Mouse (Mus musculus): ENCODE data around the gene Zer1. TPM values are rescaled to one million over a fixed set of nuclear protein-coding genes. Genes with fewer than 3 reads are reported as not detected.
A peak's percentile ranks its signal among the peaks of the same experiment; 100 is the strongest.

Zer1 gene
- polyA plus RNA-seq, 1 experiment from 2014 or later: 12.8 TPM

- Histone ChIP-seq H3K9ac (no peak overlapping the region), H3K27ac (replicated peaks) (no peak overlapping the region), H3K9me3 (no peaks in the 10 kb centered on the region), H3K27me3 (no peaks in the 10 kb centered on the region), H3K4me3 (no peak overlapping the region), H3K4me1 (replicated peaks) (peaks cover 18% of the 10 kb centered on the region), H3K4me2 (no peak overlapping the region), H3K36me3 (peaks cover 48% of the 10 kb centered on the region)
- 79% methylated on average over 3 of the region's 3 CpGs for WGBS
- ATAC-seq (ENCODE audit: low read depth): no peak
Observed at GRCm38 (mm10) chr2:30073285-30073684, 51.1 kb downstream of the Zer1 start.

GRCm38 (mm10) chr2:30072875-30073274 lies 51.5 kb downstream of the Zer1 start:
- no peaks in the 10 kb centered on the region for H3K9me3 ChIP-seq
- H3K36me3 ChIP-seq: peaks cover 49% of the 10 kb centered on the region
- H3K27ac ChIP-seq (replicated peaks): no peak overlapping the region
- ATAC-seq (ENCODE audit: low read depth): no peak
- H3K4me1 ChIP-seq (replicated peaks): peaks cover 18% of the 10 kb centered on the region
- 77% methylated on average over 7 of the region's 7 CpGs for WGBS
- no peak overlapping the region for H3K4me3 ChIP-seq
- H3K27me3 ChIP-seq: no peaks in the 10 kb centered on the region
- H3K9ac ChIP-seq: no peak overlapping the region
- no peak overlapping the region for H3K4me2 ChIP-seq

GRCm38 (mm10) chr2:30067962-30068361 lies 56.4 kb downstream of the Zer1 start:
- H3K4me3 ChIP-seq: peak overlapping the region; percentile 100
- 23% methylated on average over 7 of the region's 7 CpGs for WGBS
- peak overlapping the region; percentile 99 for H3K9ac ChIP-seq
- no peaks in the 10 kb centered on the region for H3K9me3 ChIP-seq
- peak overlapping the region; percentile 75 for H3K4me2 ChIP-seq
- H3K27ac ChIP-seq (replicated peaks): no peak overlapping the region
- no peak for ATAC-seq (ENCODE audit: low read depth)
- peaks cover 38% of the 10 kb centered on the region for H3K36me3 ChIP-seq
- H3K4me1 ChIP-seq (replicated peaks): peaks cover 31% of the 10 kb centered on the region
- H3K27me3 ChIP-seq: no peaks in the 10 kb centered on the region

GRCm38 (mm10) chr2:30067031-30067888 lies 57.1 kb downstream of the Zer1 start:
- H3K4me2 ChIP-seq: peak overlapping the region; percentile 75
- peak; percentile 60 for ATAC-seq (ENCODE audit: low read depth)
- H3K36me3 ChIP-seq: peaks cover 31% of the 10 kb centered on the region
- peak overlapping the region; percentile 99 for H3K9ac ChIP-seq
- H3K9me3 ChIP-seq: no peaks in the 10 kb centered on the region
- peak overlapping the region; percentile 100 for H3K27ac ChIP-seq (replicated peaks)
- peaks cover 38% of the 10 kb centered on the region for H3K4me1 ChIP-seq (replicated peaks)
- H3K4me3 ChIP-seq: peak overlapping the region; percentile 100
- H3K27me3 ChIP-seq: no peaks in the 10 kb centered on the region
- under 1% methylated on average over 51 of the region's 69 CpGs for WGBS

GRCm38 (mm10) chr2:30066046-30066901 lies 58.1 kb downstream of the Zer1 start:
- H3K9ac ChIP-seq: peak overlapping the region; percentile 99
- under 1% methylated on average over 37 of the region's 101 CpGs for WGBS
- H3K4me3 ChIP-seq: peak overlapping the region; percentile 100
- peaks cover 46% of the 10 kb centered on the region for H3K4me1 ChIP-seq (replicated peaks)
- peak overlapping the region; percentile 75 for H3K4me2 ChIP-seq
- peaks cover 27% of the 10 kb centered on the region for H3K36me3 ChIP-seq
- peak; percentile 95 for ATAC-seq (ENCODE audit: low read depth)
- H3K9me3 ChIP-seq: no peaks in the 10 kb centered on the region
- peak overlapping the region; percentile 100 for H3K27ac ChIP-seq (replicated peaks)
- H3K27me3 ChIP-seq: no peaks in the 10 kb centered on the region

GRCm38 (mm10) chr2:30064298-30064697 lies 60.1 kb downstream of the Zer1 start:
- H3K4me1 ChIP-seq (replicated peaks): peaks cover 46% of the 10 kb centered on the region
- H3K27me3 ChIP-seq: no peaks in the 10 kb centered on the region
- WGBS: 29% methylated on average over 3 of the region's 3 CpGs
- H3K9ac ChIP-seq: no peak overlapping the region
- H3K4me2 ChIP-seq: no peak overlapping the region
- H3K9me3 ChIP-seq: no peaks in the 10 kb centered on the region
- peaks cover 11% of the 10 kb centered on the region for H3K36me3 ChIP-seq
- no peak overlapping the region for H3K27ac ChIP-seq (replicated peaks)
- no peak overlapping the region for H3K4me3 ChIP-seq
- ATAC-seq (ENCODE audit: low read depth): no peak

- Histone ChIP-seq H3K27me3 (no peaks in the 10 kb centered on the region), H3K4me2 (peak overlapping the region; percentile 93), H3K4me3 (peak overlapping the region; percentile 52), H3K4me1 (replicated peaks) (peaks cover 46% of the 10 kb centered on the region), H3K27ac (replicated peaks) (no peak overlapping the region), H3K9me3 (no peaks in the 10 kb centered on the region), H3K9ac (peak overlapping the region; percentile 73), H3K36me3 (peaks cover 6% of the 10 kb centered on the region; the same call in 1 of the 2 replicates)
- no peak for ATAC-seq (ENCODE audit: low read depth)
- WGBS: 8% methylated on average over 3 of the region's 3 CpGs
Observed at GRCm38 (mm10) chr2:30063791-30064190, 60.6 kb downstream of the Zer1 start.

- Histone ChIP-seq H3K27ac (replicated peaks) (peak overlapping the region; percentile 78), H3K4me3 (peak overlapping the region; percentile 52), H3K9me3 (no peaks in the 10 kb centered on the region), H3K27me3 (no peaks in the 10 kb centered on the region), H3K36me3 (0 out of 2 replicates have a peak, but pooled peaks cover under 1% of the 10 kb centered on the region), H3K4me1 (replicated peaks) (peaks cover 40% of the 10 kb centered on the region), H3K9ac (peak overlapping the region; percentile 73), H3K4me2 (peak overlapping the region; percentile 93)
- ATAC-seq (ENCODE audit: low read depth): no peak
- WGBS: 6% methylated on average over 8 of the region's 8 CpGs
Observed at GRCm38 (mm10) chr2:30063235-30063634, 61.1 kb downstream of the Zer1 start.

- H3K4me1 ChIP-seq (replicated peaks): peaks cover 34% of the 10 kb centered on the region
- no peak for ATAC-seq (ENCODE audit: low read depth)
- WGBS: under 1% methylated on average over 40 of the region's 40 CpGs
- no peaks in the 10 kb centered on the region for H3K36me3 ChIP-seq
- H3K9ac ChIP-seq: peak overlapping the region; percentile 73
- H3K27ac ChIP-seq (replicated peaks): peak overlapping the region; percentile 78
- peak overlapping the region; percentile 93 for H3K4me2 ChIP-seq
- H3K4me3 ChIP-seq: peak overlapping the region; percentile 52
- H3K9me3 ChIP-seq: no peaks in the 10 kb centered on the region
- H3K27me3 ChIP-seq: no peaks in the 10 kb centered on the region
Observed at GRCm38 (mm10) chr2:30062249-30063093, 61.9 kb downstream of the Zer1 start.

GRCm38 (mm10) chr2:30061215-30062166 lies 62.9 kb downstream of the Zer1 start:
- Histone ChIP-seq H3K27ac (replicated peaks) (peak overlapping the region; percentile 78), H3K4me1 (replicated peaks) (peaks cover 37% of the 10 kb centered on the region), H3K9ac (peak overlapping the region; percentile 73), H3K36me3 (no peaks in the 10 kb centered on the region), H3K9me3 (no peaks in the 10 kb centered on the region), H3K4me3 (peak overlapping the region; percentile 52), H3K4me2 (peak overlapping the region; percentile 93), H3K27me3 (no peaks in the 10 kb centered on the region)
- ATAC-seq (ENCODE audit: low read depth): no peak
- WGBS: 8% methylated on average over 37 of the region's 37 CpGs

Data from neural tube, embryonic 13.5 days (tissue).